ENCODE assay signal across 9 mouse cellular contexts in genomic region chr7:97977463-97977862, GRCm38 (mm10). TPM values are rescaled to one million over a fixed set of nuclear protein-coding genes. Genes with fewer than 3 reads are reported as not detected.
DNase-seq lines count a peak whose midpoint lies in the region; ATAC-seq and TF ChIP-seq lines count a peak whose summit lies in the region.
"Had no signal": no experiment of that assay in that cellular context is flagged by ENCODE, and none has a peak within 500 bp of the region (broad histone marks: within the 10 kb centered on the region; RNA-seq: fewer than 3 reads in every experiment).

No protein-coding gene starts in this region.

- no peaks in the 10 kb centered on the region for H3K79me2 ChIP-seq in liver, adult 2 months (ENCODE audit: control insufficient read depth, insufficient read depth, low read length)

- H3K9ac ChIP-seq in liver, adult 2 months (ENCODE audit: low read depth, low read length): no peak overlapping the region
- H3K9ac ChIP-seq in liver, embryonic 11.5 days (ENCODE audit: low read depth, low read length): no peak overlapping the region
- no peak overlapping the region for H3K9ac ChIP-seq in forebrain, embryonic 16.5 days (replicated peaks; ENCODE audit: low read depth, low read length)
- H3K9ac ChIP-seq in intestine, embryonic 15.5 days: no peak overlapping the region
- H3K9ac ChIP-seq in midbrain, embryonic 13.5 days (replicated peaks): no peak overlapping the region
- H3K9ac ChIP-seq in stomach, postnatal 0 days (ENCODE audit: low read length): no peak overlapping the region

- no peak for ATAC-seq in liver, embryonic 11.5 days (replicated peaks; ENCODE audit: low FRiP score)
- ATAC-seq in forebrain, embryonic 16.5 days: peak; percentile 91
- peak; percentile 61 for ATAC-seq in intestine, embryonic 15.5 days
- ATAC-seq in midbrain, embryonic 13.5 days: peak; percentile 89
- ATAC-seq in stomach, postnatal 0 days (ENCODE audit: low FRiP score, low TSS enrichment): peak; percentile 78

- H3K4me2 ChIP-seq in liver, embryonic 11.5 days: no peak overlapping the region
- H3K4me2 ChIP-seq in forebrain, embryonic 16.5 days (ENCODE audit: low read length): no peak overlapping the region
- H3K4me2 ChIP-seq in intestine, embryonic 15.5 days (replicated peaks): no peak overlapping the region
- H3K4me2 ChIP-seq in midbrain, embryonic 13.5 days (replicated peaks): no peak overlapping the region
- no peak overlapping the region for H3K4me2 ChIP-seq in stomach, postnatal 0 days (replicated peaks; ENCODE audit: low read depth)

- no peak overlapping the region for H3K27ac ChIP-seq in liver, adult 2 months (replicated peaks; ENCODE audit: insufficient read depth, low read depth, low read length)
- no peak overlapping the region for H3K27ac ChIP-seq in liver, embryonic 11.5 days (ENCODE audit: low read depth, low read length)
- no peak overlapping the region for H3K27ac ChIP-seq in forebrain, embryonic 16.5 days (ENCODE audit: low read length)
- no peak overlapping the region for H3K27ac ChIP-seq in intestine, embryonic 15.5 days
- no peak overlapping the region for H3K27ac ChIP-seq in midbrain, embryonic 13.5 days
- no peak overlapping the region for H3K27ac ChIP-seq in stomach, postnatal 0 days (replicated peaks)

- H3K4me1 ChIP-seq in liver, adult 2 months (ENCODE audit: control insufficient read depth, insufficient read depth, low read length): no peaks in the 10 kb centered on the region
- no peaks in the 10 kb centered on the region for H3K4me1 ChIP-seq in liver, embryonic 11.5 days (replicated peaks; ENCODE audit: control insufficient read depth, insufficient read depth, low read length)
- no peaks in the 10 kb centered on the region for H3K4me1 ChIP-seq in forebrain, embryonic 16.5 days (replicated peaks; ENCODE audit: control insufficient read depth, insufficient read depth, low read length)
- H3K4me1 ChIP-seq in intestine, embryonic 15.5 days (replicated peaks): no peaks in the 10 kb centered on the region
- H3K4me1 ChIP-seq in midbrain, embryonic 13.5 days (replicated peaks): no peaks in the 10 kb centered on the region
- no peaks in the 10 kb centered on the region for H3K4me1 ChIP-seq in stomach, postnatal 0 days (replicated peaks; ENCODE audit: control insufficient read depth, insufficient read depth)

- no peaks in the 10 kb centered on the region for H3K36me3 ChIP-seq in liver, adult 2 months (ENCODE audit: control insufficient read depth, insufficient read depth, low read length)
- no peaks in the 10 kb centered on the region for H3K36me3 ChIP-seq in liver, embryonic 11.5 days (ENCODE audit: control insufficient read depth, insufficient read depth, low read length)
- H3K36me3 ChIP-seq in forebrain, embryonic 16.5 days (ENCODE audit: control insufficient read depth, insufficient read depth): no peaks in the 10 kb centered on the region
- H3K36me3 ChIP-seq in intestine, embryonic 15.5 days: no peaks in the 10 kb centered on the region
- no peaks in the 10 kb centered on the region for H3K36me3 ChIP-seq in midbrain, embryonic 13.5 days
- H3K36me3 ChIP-seq in stomach, postnatal 0 days (ENCODE audit: control insufficient read depth, insufficient read depth, low read length): no peaks in the 10 kb centered on the region

- TF ChIP-seq POLR2A in liver, adult 2 months (IDR thresholded peaks at IDR 0.05; ENCODE audit: extremely low read depth, insufficient read depth, low read length): no peak

- no peak overlapping the region for H3K4me3 ChIP-seq in liver, adult 2 months (ENCODE audit: insufficient read depth, low read depth, low read length)
- no peak overlapping the region for H3K4me3 ChIP-seq in liver, embryonic 11.5 days (ENCODE audit: low read depth, low read length)
- H3K4me3 ChIP-seq in forebrain, embryonic 16.5 days (replicated peaks; ENCODE audit: low read length): no peak overlapping the region
- H3K4me3 ChIP-seq in intestine, embryonic 15.5 days (replicated peaks): no peak overlapping the region
- no peak overlapping the region for H3K4me3 ChIP-seq in midbrain, embryonic 13.5 days (replicated peaks)
- no peak overlapping the region for H3K4me3 ChIP-seq in stomach, postnatal 0 days (ENCODE audit: low read depth, low read length)

- no peaks in the 10 kb centered on the region for H3K27me3 ChIP-seq in liver, adult 2 months (ENCODE audit: control insufficient read depth, insufficient read depth, low read length)
- no peaks in the 10 kb centered on the region for H3K27me3 ChIP-seq in liver, embryonic 11.5 days (replicated peaks; ENCODE audit: control insufficient read depth, insufficient read depth, low read length)
- no peaks in the 10 kb centered on the region for H3K27me3 ChIP-seq in forebrain, embryonic 16.5 days (replicated peaks; ENCODE audit: control insufficient read depth, insufficient read depth, low read length)
- H3K27me3 ChIP-seq in intestine, embryonic 15.5 days (replicated peaks): no peaks in the 10 kb centered on the region
- no peaks in the 10 kb centered on the region for H3K27me3 ChIP-seq in midbrain, embryonic 13.5 days
- no peaks in the 10 kb centered on the region for H3K27me3 ChIP-seq in stomach, postnatal 0 days (ENCODE audit: control insufficient read depth, insufficient read depth, low read length)

- peak; percentile 89 for TF ChIP-seq CTCF in liver, adult 2 months (IDR thresholded peaks at IDR 0.05; ENCODE audit: low read depth, low read length)
- peak; percentile 94 for TF ChIP-seq CTCF in stomach, postnatal 0 days (IDR thresholded peaks at IDR 0.05; ENCODE audit: low read depth)

- peak; percentile 16 for DNase-seq in liver, adult 2 months (ENCODE audit: extremely low read depth, low read depth, low spot score)
- no peak for DNase-seq in liver, embryonic 11.5 days (ENCODE audit: low spot score)
- peak; percentile 2 for DNase-seq in c-Kit-positive CD71-positive TER-119-positive erythroid progenitor cells, embryonic 14.5 days (ENCODE audit: low spot score)
- peak; percentile 50 to 60 for DNase-seq in left cerebral cortex, postnatal 10 days (ENCODE audit: extremely low spot score in 1 of 2, low spot score in 2 of 2)
- DNase-seq in stomach, postnatal 0 days (ENCODE audit: low spot score): peak; percentile 70

- WGBS in liver, adult 2 months: 59% methylated on average over 1 of the region's 1 CpGs
- WGBS in liver, embryonic 11.5 days: 30% methylated on average over 1 of the region's 1 CpGs
- WGBS in forebrain, embryonic 16.5 days: 17% methylated on average over 1 of the region's 1 CpGs
- WGBS in intestine, embryonic 15.5 days: 22% methylated on average over 1 of the region's 1 CpGs
- 22% methylated on average over 1 of the region's 1 CpGs for whole genome bisulfite sequencing in midbrain, embryonic 13.5 days
- 21% methylated on average over 1 of the region's 1 CpGs for WGBS in stomach, postnatal 0 days

- H3K9me3 ChIP-seq in liver, embryonic 11.5 days (ENCODE audit: control insufficient read depth, low read length): no peaks in the 10 kb centered on the region
- H3K9me3 ChIP-seq in forebrain, embryonic 16.5 days (ENCODE audit: control insufficient read depth, low read length): no peaks in the 10 kb centered on the region
- no peaks in the 10 kb centered on the region for H3K9me3 ChIP-seq in intestine, embryonic 15.5 days
- H3K9me3 ChIP-seq in midbrain, embryonic 13.5 days: no peaks in the 10 kb centered on the region
- no peaks in the 10 kb centered on the region for H3K9me3 ChIP-seq in stomach, postnatal 0 days (ENCODE audit: control insufficient read depth, low read length)

- no peak for TF ChIP-seq EP300 in stomach, postnatal 0 days (optimal IDR thresholded peaks at IDR 0.05)

- intact Hi-C loops in left cerebral cortex, postnatal 10 days (cut with DNase I): loop anchor here (1.0 kb wide), 1 partner anchor 232 kb away; no protein-coding TSS in a partner anchor

RNA-seq across cellular contexts. Expression of gene Gdpd4, which starts 57.7 kb away (rescaled TPM):
- not detected in 2 replicates for total RNA-seq in liver, adult 2 months (2014; rRNA removed)
- not detected in 2 replicates for polyA plus RNA-seq in liver, adult 2 months (2012; rRNA removed)
- not detected in 2 replicates for polyA plus RNA-seq in liver, embryonic 11.5 days (2014; fragmentation: Nextera tagmentation; extraction: Ambion mirVana)
- not detected in 2 replicates for polyA plus RNA-seq in forebrain, embryonic 16.5 days (2015; fragmentation: Nextera tagmentation; extraction: Ambion mirVana)
- not detected in 2 replicates for polyA plus RNA-seq in intestine, embryonic 15.5 days (2015; fragmentation: Nextera tagmentation; extraction: Ambion mirVana)
- total RNA-seq in left cerebral cortex, postnatal 10 days (2021): not detected
- polyA plus RNA-seq in midbrain, embryonic 13.5 days (2015; fragmentation: Nextera tagmentation; extraction: Ambion mirVana): not detected in 2 replicates
- polyA plus RNA-seq in stomach, postnatal 0 days (2015; fragmentation: Nextera tagmentation; extraction: Ambion mirVana): not detected in 2 replicates
- total RNA-seq: adrenal gland, postnatal 4 days had no signal
